Mouse (Mus musculus): ENCODE data around the gene Tnpo3.

GRCm38 (mm10) chr6:29509086-29509485 is 100.6 kb downstream of the Tnpo3 start:
- no peak for TF ChIP-seq POLR2A (IDR thresholded peaks at IDR 0.05; ENCODE audit: control insufficient read depth in 1 of 2, insufficient read depth in 1 of 2, low read depth in 1 of 2, low read length in 2 of 2, poor library complexity in 1 of 2)
- no peak for TF ChIP-seq GABPA (IDR thresholded peaks at IDR 0.05; ENCODE audit: low read depth, low read length)
- no peak for TF ChIP-seq CTCF (IDR thresholded peaks at IDR 0.05 in 2 of 3, conservative IDR thresholded peaks at IDR 0.05 in 1 of 3; ENCODE audit: control insufficient read depth in 1 of 3, insufficient read depth in 1 of 3, low read depth in 2 of 3, low read length in 3 of 3, poor library complexity in 1 of 3, severe bottlenecking in 1 of 3)
- TF ChIP-seq ZNF384 (IDR thresholded peaks at IDR 0.05; ENCODE audit: low read depth, low read length) = no peak
- TF ChIP-seq CHD1 (IDR thresholded peaks at IDR 0.05; ENCODE audit: low read depth, low read length) = no peak
- TF ChIP-seq NRF1 (IDR thresholded peaks at IDR 0.05; ENCODE audit: insufficient read depth, low read depth, low read length, poor library complexity, severe bottlenecking) = no peak
- no peak for TF ChIP-seq USF2 (IDR thresholded peaks at IDR 0.05; ENCODE audit: borderline replicate concordance in 1 of 2, insufficient read depth in 1 of 2, low read depth in 1 of 2, low read length in 2 of 2)
- no peak for TF ChIP-seq MAFK (IDR thresholded peaks at IDR 0.05; ENCODE audit: borderline replicate concordance, low read depth, low read length)
- no peak for TF ChIP-seq EP300 (IDR thresholded peaks at IDR 0.05; ENCODE audit: low read depth in 1 of 2, low read length in 2 of 2)
- no peak for TF ChIP-seq TBP (IDR thresholded peaks at IDR 0.05; ENCODE audit: low read depth, low read length)
- no peak for TF ChIP-seq SMC3 (IDR thresholded peaks at IDR 0.05; ENCODE audit: low read depth, low read length)
- no peak for TF ChIP-seq NELFE (IDR thresholded peaks at IDR 0.05; ENCODE audit: low read depth, low read length)
- TF ChIP-seq ZKSCAN1 (IDR thresholded peaks at IDR 0.05; ENCODE audit: low read depth, low read length) = no peak
- TF ChIP-seq MXI1 (IDR thresholded peaks at IDR 0.05; ENCODE audit: low read depth, low read length) = no peak

All from MEL (cell line).